Mouse (Mus musculus) T-helper 1 cell (primary cell): ENCODE data around the gene Mrps33.

ENCODE experiments used
- in situ Hi-C: fragments of 300-600 bp; cut with MboI, MseI; formaldehyde crosslinking; loops from one replicate; pipeline ENCODE4 v1.15.1; 2025; ENCODE audit warnings: high pct_unique_total_duplicates

The Mrps33 gene

GRCm38 (mm10) chr6:39810612-39811116 lies at the start of gene Mrps33:
TSS of gene Mrps33 (minus strand) at chr6:39810988.
- in situ Hi-C loops, result loop anchor here (10.0 kb wide), 1 partner anchor 1234 kb away; no protein-coding TSS in a partner anchor

DNA sequence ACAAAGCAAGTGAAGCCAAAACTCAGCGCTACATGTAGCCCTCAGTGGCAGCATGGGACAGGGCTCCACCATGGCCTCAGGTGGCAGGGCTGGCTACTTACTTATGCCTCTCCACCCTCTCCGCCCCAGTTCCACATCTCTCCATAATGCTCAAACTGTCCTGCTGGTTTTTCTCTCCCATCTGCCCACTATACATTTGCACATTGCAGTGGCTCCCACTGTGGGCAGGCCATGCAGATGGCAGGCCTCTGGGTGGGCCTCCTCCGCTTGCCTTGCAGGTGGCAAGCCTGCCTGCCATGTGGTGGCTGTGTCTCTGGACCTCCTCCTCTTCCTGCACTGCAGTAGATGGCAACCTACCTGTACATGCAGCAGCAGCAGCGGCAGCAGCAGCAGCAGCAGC lies 38.9 kb upstream of the Mrps33 start:
- in situ Hi-C loops, result loop anchor here (25.0 kb wide), 1 partner anchor 663 kb away; the partner anchor contains the start of gene Prss37

DNA sequence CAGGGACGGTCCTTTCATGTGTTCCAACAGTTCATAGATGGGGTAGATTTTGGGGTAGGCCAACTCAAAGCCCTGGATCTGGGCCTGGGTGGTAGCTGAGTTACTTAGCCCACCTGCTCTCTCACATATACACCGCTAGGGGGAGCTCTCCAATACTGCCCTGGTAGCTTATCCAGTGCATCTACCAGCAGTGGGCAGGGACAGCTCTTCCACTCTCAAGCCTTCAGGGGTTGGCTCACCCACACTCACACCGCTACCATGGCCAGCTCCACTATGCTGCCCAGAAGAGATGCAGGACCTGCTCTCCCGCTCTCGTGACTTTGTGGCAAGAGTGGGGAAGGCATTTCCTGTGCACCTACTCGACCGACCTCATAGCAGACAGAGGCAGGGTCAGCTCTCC lies 38.0 kb upstream of the Mrps33 start:
- in situ Hi-C loops, result no loop called here

DNA sequence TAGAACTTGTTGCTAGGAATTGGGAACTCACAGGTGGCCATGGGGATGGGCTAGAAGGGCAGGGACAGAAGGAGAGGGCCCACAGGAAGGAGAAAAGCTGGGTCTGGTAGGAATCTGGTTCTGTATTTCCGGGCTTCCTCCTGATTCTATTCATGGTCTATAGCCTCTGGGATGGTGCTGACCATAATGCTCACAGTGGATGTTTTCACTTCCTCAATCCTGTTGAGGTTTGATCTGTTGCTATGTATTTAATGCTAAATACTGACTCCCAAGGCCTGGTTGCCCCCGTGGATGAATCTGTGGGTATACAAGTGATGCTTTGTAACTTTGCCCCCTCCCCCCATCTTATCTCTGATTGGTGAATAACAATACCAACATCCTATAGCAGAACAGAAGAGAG lies 36.8 kb upstream of the Mrps33 start:
- in situ Hi-C loops, result no loop called here

- in situ Hi-C loops, result no loop called here
Observed at GRCm38 (mm10) chr6:39843698-39844342, 33.0 kb upstream of the Mrps33 start.

- in situ Hi-C loops, result no loop called here
Observed at GRCm38 (mm10) chr6:39828736-39829135, 17.9 kb upstream of the Mrps33 start.

GRCm38 (mm10) chr6:39821241-39821640 lies 10.5 kb upstream of the Mrps33 start:
- in situ Hi-C loops, result no loop called here

- in situ Hi-C loops, result loop anchor here (10.0 kb wide), 1 partner anchor 1226 kb away; no protein-coding TSS in a partner anchor
Observed at GRCm38 (mm10) chr6:39818922-39819321, 8.1 kb upstream of the Mrps33 start.

- in situ Hi-C loops, result no loop called here
Observed at GRCm38 (mm10) chr6:39808511-39808910, 2.3 kb downstream of the Mrps33 start.

DNA sequence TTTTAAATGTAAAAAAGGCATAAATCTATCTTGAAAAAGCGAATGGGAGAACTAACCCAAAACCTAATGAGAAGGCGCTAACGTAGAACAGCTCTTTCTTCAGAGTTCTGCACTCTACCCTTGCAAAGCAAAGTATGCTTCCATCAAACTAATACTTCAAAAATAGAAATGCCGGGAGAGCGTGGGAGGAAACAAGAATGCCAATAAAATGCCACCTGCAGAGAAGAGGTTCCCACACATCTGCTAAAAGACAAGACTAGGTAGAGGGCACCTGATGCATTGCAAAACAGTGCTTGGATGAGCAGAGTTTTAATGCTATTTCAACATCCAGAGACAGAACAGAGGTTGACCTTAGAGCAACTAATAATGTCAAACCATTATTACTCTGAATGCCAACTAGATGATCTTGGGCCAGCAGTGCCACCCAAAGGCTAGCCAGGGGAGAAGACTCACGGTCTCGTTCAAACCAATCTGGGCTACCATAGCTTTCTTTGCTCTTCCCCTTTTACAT lies 3.7 kb downstream of the Mrps33 start:
- in situ Hi-C loops, result no loop called here

GRCm38 (mm10) chr6:39806336-39806735 lies 4.5 kb downstream of the Mrps33 start:
- in situ Hi-C loops, result no loop called here

DNA sequence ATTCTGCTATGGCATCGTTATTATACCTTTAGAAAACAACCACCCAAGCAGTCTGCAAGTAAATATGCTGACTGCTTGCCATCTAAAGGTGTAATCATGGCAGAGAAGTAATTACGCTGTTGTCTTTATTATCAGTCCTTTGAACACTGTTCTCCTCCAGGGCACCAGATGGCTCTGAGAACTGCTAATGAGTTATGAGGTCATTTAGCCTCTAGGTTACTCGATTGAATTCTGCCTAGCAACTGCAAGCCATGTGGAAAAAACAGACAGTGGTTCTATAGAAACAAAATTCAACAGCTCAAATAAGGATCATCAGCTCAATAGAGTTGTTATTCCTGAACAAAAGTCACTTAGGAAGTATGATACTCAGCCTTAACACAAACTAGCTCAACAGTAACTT lies 4.9 kb downstream of the Mrps33 start:
- in situ Hi-C loops, result no loop called here

- in situ Hi-C loops, result no loop called here
Observed at GRCm38 (mm10) chr6:39800977-39801376, 9.8 kb downstream of the Mrps33 start.

DNA sequence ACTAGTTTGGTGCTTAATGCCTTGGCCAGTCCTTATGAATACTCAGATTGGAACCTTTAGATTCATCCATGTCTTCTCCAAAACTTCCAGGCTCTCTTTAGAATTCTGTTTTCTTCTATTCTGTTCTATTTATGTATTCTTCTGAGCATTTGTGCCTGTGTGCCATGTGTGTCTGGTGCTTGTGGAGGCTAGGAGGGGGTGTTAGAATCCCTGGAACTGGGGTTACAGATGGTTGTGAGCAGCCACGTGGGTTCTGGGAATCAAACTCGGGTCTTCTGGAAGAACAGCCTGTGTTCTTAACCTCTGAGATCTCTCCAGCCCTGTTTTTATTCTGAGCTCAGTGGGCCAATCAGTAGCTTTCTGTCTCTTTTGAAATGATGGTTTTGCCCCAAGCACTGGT lies 13.7 kb downstream of the Mrps33 start:
- in situ Hi-C loops, result loop anchor here (25.0 kb wide), 1 partner anchor 210 kb away; the partner anchor contains the start of genes Gm42420 and Ndufb2

- in situ Hi-C loops, result loop anchor here (25.0 kb wide), 1 partner anchor 209 kb away; the partner anchor contains the start of genes Gm42420 and Ndufb2
Observed at GRCm38 (mm10) chr6:39796150-39796549, 14.6 kb downstream of the Mrps33 start.

- in situ Hi-C loops, result loop anchor here (25.0 kb wide), 1 partner anchor 205 kb away; the partner anchor contains the start of genes Gm42420 and Ndufb2
Observed at GRCm38 (mm10) chr6:39791806-39792205, 19.0 kb downstream of the Mrps33 start.

- in situ Hi-C loops, result loop anchor here (25.0 kb wide), 1 partner anchor 201 kb away; the partner anchor contains the start of genes Gm42420 and Ndufb2
Observed at GRCm38 (mm10) chr6:39788408-39788807, 22.4 kb downstream of the Mrps33 start.

DNA sequence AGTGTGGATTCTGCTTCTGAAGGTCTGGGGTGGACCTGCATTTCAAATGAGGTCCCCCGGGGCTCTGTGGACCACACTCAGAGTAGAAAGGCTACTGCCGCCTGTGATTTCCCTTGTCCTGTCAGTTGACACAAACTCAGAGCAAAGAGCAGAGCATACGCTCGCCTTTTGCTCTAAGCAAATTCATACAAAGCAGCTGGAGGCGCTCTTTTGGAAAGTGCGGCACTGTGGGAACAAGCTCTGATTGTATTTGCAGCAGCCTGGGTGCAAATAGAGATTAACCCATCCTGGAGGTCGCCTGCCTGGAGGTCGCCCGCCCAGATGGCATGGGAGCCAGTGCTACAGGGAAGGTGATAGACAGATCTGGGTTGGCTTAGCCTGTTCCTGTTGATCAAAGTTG lies 23.0 kb downstream of the Mrps33 start:
- in situ Hi-C loops, result loop anchor here (25.0 kb wide), 1 partner anchor 200 kb away; the partner anchor contains the start of genes Gm42420 and Ndufb2

- in situ Hi-C loops, result loop anchor here (25.0 kb wide), 1 partner anchor 199 kb away; the partner anchor contains the start of genes Gm42420 and Ndufb2
Observed at GRCm38 (mm10) chr6:39785944-39786343, 24.8 kb downstream of the Mrps33 start.

GRCm38 (mm10) chr6:39783521-39783920 lies 27.3 kb downstream of the Mrps33 start:
- in situ Hi-C loops, result loop anchor here (25.0 kb wide), 1 partner anchor 196 kb away; the partner anchor contains the start of genes Gm42420 and Ndufb2

DNA sequence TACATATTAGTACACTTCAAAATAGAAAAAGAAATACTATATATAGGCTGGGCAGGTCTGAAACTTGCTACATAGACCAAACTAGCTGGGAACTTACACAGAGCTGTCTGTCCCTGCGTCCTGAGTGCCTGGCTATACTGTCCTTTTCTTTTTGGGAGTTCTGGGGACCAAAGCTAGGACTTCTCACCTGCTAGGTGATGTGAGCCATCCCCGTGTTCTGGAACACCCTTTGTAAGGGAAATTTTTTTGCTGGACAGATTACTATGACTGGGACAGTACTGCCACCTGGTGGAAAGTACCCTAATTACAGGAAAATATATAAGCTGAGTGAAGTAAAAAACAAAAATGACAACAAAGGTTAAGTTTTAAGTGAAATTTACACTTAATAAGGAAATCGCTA lies 28.2 kb downstream of the Mrps33 start:
- in situ Hi-C loops, result loop anchor here (25.0 kb wide), 1 partner anchor 195 kb away; the partner anchor contains the start of genes Gm42420 and Ndufb2

DNA sequence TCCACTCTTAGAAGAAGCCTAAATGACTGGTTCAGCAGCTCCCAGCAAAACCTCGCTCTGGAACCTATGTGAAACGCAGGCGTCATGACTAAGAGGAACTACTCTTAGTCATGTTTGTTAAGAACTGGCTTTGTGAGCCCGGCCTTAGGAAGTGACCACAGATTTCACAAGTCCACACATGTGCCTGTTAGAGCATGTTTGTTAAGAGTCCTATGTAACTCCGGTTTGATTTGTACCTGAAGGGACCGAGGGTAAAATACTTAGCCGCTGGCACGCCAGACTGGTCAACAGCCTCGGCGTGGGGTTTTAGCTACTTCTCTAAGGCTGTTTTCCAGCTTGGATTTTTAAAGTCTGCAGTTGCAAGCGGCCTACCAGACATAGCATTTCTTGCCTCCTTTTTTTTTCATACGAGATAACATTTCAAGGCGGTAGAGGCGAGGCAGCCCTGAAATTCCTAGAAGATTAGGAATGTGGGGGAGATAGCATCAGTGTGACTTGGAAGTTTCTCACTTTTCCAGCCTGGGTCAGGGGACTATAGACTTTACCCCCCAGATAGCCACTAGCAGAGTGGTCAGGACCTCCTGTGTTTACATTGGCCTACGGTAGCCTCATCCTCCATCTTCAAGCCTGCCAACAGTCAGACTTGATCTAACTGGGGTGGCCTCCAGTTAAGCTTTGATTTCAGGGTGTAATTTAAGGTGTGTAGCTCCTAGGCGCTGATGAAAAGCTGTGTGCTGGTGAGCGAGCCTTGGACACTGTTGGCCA lies 28.8 kb downstream of the Mrps33 start:
- in situ Hi-C loops, result loop anchor here (25.0 kb wide), 1 partner anchor 195 kb away; the partner anchor contains the start of genes Gm42420 and Ndufb2
